Mouse (Mus musculus) heart, embryonic 16.5 days (tissue): ENCODE measurements around the gene Enpp7. TPM values are rescaled to one million over a fixed set of nuclear protein-coding genes. Genes with fewer than 3 reads are reported as not detected.
A peak's percentile ranks its signal among the peaks of the same experiment; 100 is the strongest.

Source experiments
- ATAC-seq: fragments of 200-750 bp; cut with Nextera tagmentation; replicated peaks from 2 replicates; pipeline ENCODE4 v1.8.0; 2017; ENCODE audit warnings: moderate number of reproducible peaks; ENCODE audit not compliant: insufficient read depth, low FRiP score; ENCODE audit errors: extremely low read depth
- H3K27ac ChIP-seq: fragments of 300-500 bp; sonication (generic); 2 replicates; pipeline ENCODE4 v1.5.1; 2014; ENCODE audit warnings: mild to moderate bottlenecking, low read length, control low read depth, moderate library complexity
- H3K27me3 ChIP-seq: fragments of 300-500 bp; sonication (generic); 2 replicates; pipeline ENCODE4 v1.6.1; 2014; ENCODE audit warnings: low read length, mixed read lengths; ENCODE audit not compliant: control insufficient read depth, insufficient read depth
- H3K36me3 ChIP-seq: fragments of 300-500 bp; sonication (generic); 2 replicates; pipeline ENCODE4 v1.6.1; 2014; ENCODE audit not compliant: control insufficient read depth, insufficient read depth
- H3K4me1 ChIP-seq: fragments of 300-500 bp; sonication (generic); 2 replicates; pipeline ENCODE4 v1.6.1; 2014; ENCODE audit warnings: low read length, mixed read lengths; ENCODE audit not compliant: control insufficient read depth, insufficient read depth
- H3K4me2 ChIP-seq: fragments of 300-500 bp; sonication (generic); 2 replicates; pipeline ENCODE4 v1.6.1; 2014; ENCODE audit warnings: low read depth, mild to moderate bottlenecking, control low read depth, low read length
- H3K4me3 ChIP-seq: fragments of 300-500 bp; sonication (generic); 2 replicates; pipeline ENCODE4 v1.5.1; 2014; ENCODE audit warnings: mild to moderate bottlenecking, control low read depth, low read length
- H3K9ac ChIP-seq: fragments of 300-500 bp; sonication (generic); 2 replicates; pipeline ENCODE4 v1.6.1; 2014; ENCODE audit warnings: low read length, control low read depth
- H3K9me3 ChIP-seq: fragments of 300-500 bp; sonication (generic); replicated peaks from 2 replicates; pipeline ENCODE4 v1.6.1; 2016; ENCODE audit warnings: low read length; ENCODE audit not compliant: control insufficient read depth
- WGBS: fragments of 180-500 bp; shearing (Covaris S2); extraction: QIAGEN DNeasy Blood & Tissue Kit; methylation state at CpG from one replicate; pipeline ENCODE4 v1.1.7; 2014; 5-methylcytosine and 5-hydroxymethylcytosine counted together
- polyA plus RNA-seq: library from polyadenylated mRNA; unstranded; fragments of >200 nt; fragmentation: Nextera tagmentation; extraction: Ambion mirVana; gene quantifications from 2 replicates; pipeline ENCODE4 v1.2.1, GENCODE M21; 2015

The Enpp7 gene
- polyA plus RNA-seq, 1 experiment from 2014 or later: 0.12 TPM

DNA sequence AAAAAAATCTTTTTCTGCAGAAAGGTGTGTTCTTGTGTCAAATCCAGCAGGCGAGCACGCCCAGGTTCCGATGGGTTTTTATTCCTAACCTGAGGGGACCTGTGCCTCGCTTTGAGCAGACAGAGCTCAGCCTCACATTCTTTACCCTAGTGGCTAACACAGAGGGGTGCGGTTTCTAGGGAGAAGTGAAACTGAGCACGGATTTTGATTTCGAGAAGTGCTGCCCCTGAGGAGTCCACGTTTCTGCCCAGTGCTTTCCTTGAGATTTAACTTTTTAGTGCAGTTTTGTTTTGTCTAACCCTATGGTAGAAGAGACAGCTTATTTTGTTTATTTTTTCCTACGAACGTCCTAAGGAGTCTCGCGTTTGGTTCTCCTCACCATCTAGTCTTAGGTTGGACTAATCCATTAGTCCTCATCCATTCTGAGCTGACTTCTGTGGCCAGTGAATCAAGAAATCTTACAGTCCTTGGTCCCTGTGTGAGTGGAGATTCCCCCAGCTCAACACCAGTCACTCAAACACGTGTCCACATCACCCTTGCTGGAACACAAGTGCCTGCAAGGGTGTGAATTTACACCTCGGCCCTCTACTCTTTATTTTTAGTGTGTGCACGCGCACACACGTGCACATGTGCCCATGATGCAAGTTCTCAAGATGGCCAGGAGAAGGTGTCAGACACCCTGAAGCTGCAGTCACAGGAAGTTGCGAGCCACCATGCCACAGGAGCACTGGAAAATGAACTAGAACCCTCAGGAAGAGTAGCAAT, 6.8 kb upstream of the Enpp7 start:
- 59% methylated on average over 18 of the region's 18 CpGs for WGBS
- no peaks in the 10 kb centered on the region; the same call in 1 of the 2 replicates for H3K4me1 ChIP-seq
- no peak for ATAC-seq

DNA sequence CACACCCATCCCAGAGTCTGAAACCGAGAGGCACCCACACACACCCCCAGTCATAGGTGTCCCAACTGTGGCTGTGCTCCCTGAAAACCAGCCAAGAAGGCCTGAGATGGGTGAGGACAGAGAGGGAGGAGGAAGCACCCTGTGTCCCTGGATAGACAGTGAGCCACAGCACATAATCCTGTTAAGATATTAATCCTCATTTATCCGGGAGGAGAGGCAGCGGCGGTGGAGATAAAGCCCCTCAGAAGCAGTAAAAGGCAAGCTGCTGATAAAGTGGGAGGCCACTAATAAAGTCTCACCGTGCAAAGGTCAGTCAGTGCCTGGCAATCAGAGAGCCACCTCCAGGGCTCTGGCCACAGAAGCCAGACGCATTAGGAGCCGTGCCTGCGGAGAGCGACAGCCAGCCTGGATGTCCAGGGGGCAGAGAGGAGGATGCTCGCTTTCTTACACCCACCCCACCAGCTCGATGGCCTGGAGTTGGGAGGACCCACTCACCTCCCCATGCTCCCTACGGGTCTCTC, 5.3 kb upstream of the Enpp7 start:
- no peaks in the 10 kb centered on the region for H3K9me3 ChIP-seq
- no peak overlapping the region for H3K27ac ChIP-seq
- ATAC-seq: no peak
- H3K9ac ChIP-seq: no peak overlapping the region
- no peak overlapping the region for H3K4me2 ChIP-seq
- H3K27me3 ChIP-seq: peaks cover 12% of the 10 kb centered on the region
- WGBS: 42% methylated on average over 12 of the region's 12 CpGs
- no peaks in the 10 kb centered on the region for H3K36me3 ChIP-seq
- no peak overlapping the region for H3K4me3 ChIP-seq
- no peaks in the 10 kb centered on the region; the same call in 1 of the 2 replicates for H3K4me1 ChIP-seq

More for the DNA sequence above, 6.8 kb upstream of the Enpp7 start:
- H3K9ac ChIP-seq: no peak overlapping the region
- no peaks in the 10 kb centered on the region for H3K9me3 ChIP-seq
- no peaks in the 10 kb centered on the region for H3K36me3 ChIP-seq
- H3K4me2 ChIP-seq: no peak overlapping the region
- no peak overlapping the region for H3K27ac ChIP-seq
- peaks cover 15% of the 10 kb centered on the region for H3K27me3 ChIP-seq
- no peak overlapping the region for H3K4me3 ChIP-seq

DNA sequence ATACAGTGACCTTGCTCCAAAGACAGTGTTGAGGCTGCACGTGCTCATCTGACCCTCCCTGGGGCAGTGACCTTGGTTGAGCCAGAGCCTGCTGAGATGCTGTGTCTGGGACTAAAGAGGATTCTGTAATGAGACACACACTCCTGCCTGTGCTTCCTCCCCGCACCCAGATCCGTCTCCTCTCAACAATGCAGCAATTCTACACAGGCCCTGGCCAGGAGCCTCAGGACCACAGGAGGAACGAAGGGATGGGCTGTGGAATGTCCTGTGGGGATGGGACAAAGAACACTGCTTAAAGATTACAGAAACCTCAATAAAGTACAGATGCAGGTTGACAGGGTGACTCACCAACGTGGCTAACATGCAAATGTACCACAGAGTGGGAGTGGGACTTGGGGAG, 2.4 kb upstream of the Enpp7 start:
- Histone ChIP-seq H3K36me3 (no peaks in the 10 kb centered on the region), H3K4me3 (no peak overlapping the region), H3K27me3 (no peaks in the 10 kb centered on the region; the same call in 1 of the 2 replicates), H3K4me2 (no peak overlapping the region), H3K9me3 (no peaks in the 10 kb centered on the region), H3K27ac (no peak overlapping the region), H3K4me1 (no peaks in the 10 kb centered on the region; the same call in 1 of the 2 replicates), H3K9ac (no peak overlapping the region)
- whole genome bisulfite sequencing: 41% methylated on average over 5 of the region's 5 CpGs
- ATAC-seq: no peak

- Histone ChIP-seq H3K4me3 (no peak overlapping the region), H3K27ac (no peak overlapping the region; the same call in 1 of the 2 replicates), H3K4me1 (no peaks in the 10 kb centered on the region; the same call in 1 of the 2 replicates), H3K9me3 (no peaks in the 10 kb centered on the region), H3K27me3 (peaks cover 7% of the 10 kb centered on the region), H3K4me2 (no peak overlapping the region), H3K36me3 (no peaks in the 10 kb centered on the region), H3K9ac (no peak overlapping the region)
- no peak; the same call in 1 of the 2 replicates for ATAC-seq
- WGBS: 34% methylated on average over 3 of the region's 3 CpGs
Measured at GRCm38 (mm10) chr11:118992781-118993180, 4.8 kb downstream of the Enpp7 start.

DNA sequence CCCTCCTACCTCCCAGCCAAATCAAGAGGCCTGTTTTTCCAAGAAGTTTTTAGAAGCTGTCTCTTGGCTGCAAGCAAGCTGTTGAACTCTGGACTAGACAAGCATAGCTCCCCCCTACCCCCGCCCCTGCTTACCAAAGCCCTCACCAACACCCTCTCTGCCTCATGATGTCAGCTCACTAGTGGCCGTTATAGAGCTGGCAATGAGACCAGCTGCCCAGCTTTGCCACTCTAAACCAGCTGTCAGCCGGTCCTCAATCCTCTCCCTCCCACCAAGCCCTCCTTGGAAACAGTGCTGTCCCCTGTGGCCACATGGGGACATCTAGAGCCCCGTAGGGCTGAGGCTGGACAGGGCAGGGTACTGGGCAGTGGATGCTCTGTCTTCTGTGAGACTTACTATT, 7.5 kb downstream of the Enpp7 start:
- ATAC-seq: no peak
- H3K4me1 ChIP-seq: peaks cover 2% of the 10 kb centered on the region
- no peaks in the 10 kb centered on the region for H3K9me3 ChIP-seq
- H3K4me2 ChIP-seq: no peak overlapping the region
- WGBS: 32% methylated on average over 4 of the region's 4 CpGs
- H3K27me3 ChIP-seq: peaks cover 22% of the 10 kb centered on the region
- H3K27ac ChIP-seq: no peak overlapping the region
- H3K4me3 ChIP-seq: no peak overlapping the region
- H3K36me3 ChIP-seq: no peaks in the 10 kb centered on the region
- H3K9ac ChIP-seq: no peak overlapping the region

DNA sequence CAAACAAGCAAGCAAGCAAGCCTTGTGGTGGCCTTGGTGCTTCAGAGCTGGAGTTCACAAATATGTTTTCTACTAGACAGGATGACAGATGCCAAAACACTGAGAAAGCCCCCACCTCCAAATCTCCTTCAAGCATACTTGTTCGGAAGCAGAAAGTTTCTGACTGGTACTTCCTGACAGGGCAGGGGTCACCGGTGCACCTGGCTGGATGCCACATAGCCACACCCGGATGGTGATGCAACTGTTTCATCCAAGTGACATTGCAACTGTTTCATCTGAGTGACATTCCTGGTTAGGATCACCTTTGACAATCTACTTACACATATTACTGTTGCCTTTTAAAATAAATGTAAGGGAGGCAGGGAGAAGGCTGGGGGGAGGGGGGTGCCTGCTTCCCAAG, 9.2 kb downstream of the Enpp7 start:
- ATAC-seq: no peak
- Histone ChIP-seq H3K9me3 (0 out of 2 replicates have a peak, but pooled peaks cover 2% of the 10 kb centered on the region), H3K9ac (no peak overlapping the region), H3K4me2 (no peak overlapping the region), H3K4me3 (no peak overlapping the region), H3K36me3 (no peaks in the 10 kb centered on the region), H3K27ac (no peak overlapping the region), H3K4me1 (peaks cover 2% of the 10 kb centered on the region), H3K27me3 (peaks cover 24% of the 10 kb centered on the region)
- WGBS: 55% methylated on average over 3 of the region's 3 CpGs

GRCm38 (mm10) chr11:118998540-118999265, 10.7 kb downstream of the Enpp7 start:
- Histone ChIP-seq H3K27ac (no peak overlapping the region), H3K4me2 (peak overlapping the region; percentile 53), H3K36me3 (no peaks in the 10 kb centered on the region), H3K4me3 (0 out of 2 replicates have a peak overlapping the region, but pooled peaks have one; percentile 21), H3K9me3 (0 out of 2 replicates have a peak, but pooled peaks cover 2% of the 10 kb centered on the region), H3K27me3 (peaks cover 27% of the 10 kb centered on the region), H3K9ac (no peak overlapping the region), H3K4me1 (peaks cover 2% of the 10 kb centered on the region)
- ATAC-seq: 0 out of 2 replicates have a peak, but pooled peaks have one; percentile 39
- WGBS: 15% methylated on average over 30 of the region's 30 CpGs

DNA sequence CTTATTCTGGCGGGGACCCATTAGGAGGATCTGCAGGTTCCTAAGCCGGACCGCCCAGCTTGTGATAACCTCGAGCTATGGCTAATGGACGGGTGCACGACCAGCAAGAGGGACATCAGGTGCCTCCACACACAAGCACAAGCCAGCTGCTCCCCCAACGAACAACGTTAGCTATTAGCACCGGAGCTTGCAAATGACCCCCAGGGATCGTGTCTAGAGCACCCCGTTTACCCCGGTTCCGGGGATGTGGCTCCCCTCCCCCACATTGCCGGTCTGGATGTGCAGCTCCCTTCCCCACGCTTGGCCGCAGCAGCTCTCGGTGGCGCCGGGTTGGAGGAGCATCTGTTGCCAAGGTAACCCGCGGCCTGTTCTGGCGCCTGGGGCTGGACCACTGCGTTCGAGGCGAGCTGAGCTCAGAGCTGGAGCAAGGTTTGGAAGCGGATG, 11.4 kb downstream of the Enpp7 start:
- peak overlapping the region; percentile 8; the same call in 1 of the 2 replicates for H3K4me2 ChIP-seq
- H3K36me3 ChIP-seq: no peaks in the 10 kb centered on the region
- no peak overlapping the region; the same call in 1 of the 2 replicates for H3K4me3 ChIP-seq
- H3K27ac ChIP-seq: no peak overlapping the region
- peaks cover 23% of the 10 kb centered on the region for H3K27me3 ChIP-seq
- 6% methylated on average over 26 of the region's 26 CpGs for WGBS
- ATAC-seq: no peak
- H3K9me3 ChIP-seq: 0 out of 2 replicates have a peak, but pooled peaks cover 2% of the 10 kb centered on the region
- no peak overlapping the region for H3K9ac ChIP-seq
- H3K4me1 ChIP-seq: peaks cover 2% of the 10 kb centered on the region
